Mouse (Mus musculus) kidney, postnatal 4 days (tissue): Measurements from ENCODE around the gene Asb18.

ENCODE experiments used
- DNase-seq, 2 experiments: peaks; one replicate each; pipeline ENCODE4 v3.0.0; 2021; ENCODE audit warnings: mixed read lengths in 2 of 2

The Asb18 gene

GRCm38 (mm10) chr1:89969714-89970110, 44.8 kb downstream of the Asb18 start:
- no peak for DNase-seq

GRCm38 (mm10) chr1:89969072-89969713, 45.3 kb downstream of the Asb18 start:
- peak; percentile 14 for DNase-seq

- peak; percentile 29 to 50 for DNase-seq
Observed at GRCm38 (mm10) chr1:89968111-89968851, 46.2 kb downstream of the Asb18 start.

GRCm38 (mm10) chr1:89967585-89967984, 46.9 kb downstream of the Asb18 start:
- DNase-seq: no peak

GRCm38 (mm10) chr1:89964426-89964825, 50.0 kb downstream of the Asb18 start:
- DNase-seq: no peak

GRCm38 (mm10) chr1:89963296-89963695, 51.2 kb downstream of the Asb18 start:
- DNase-seq: no peak

- peak; percentile 21 to 28 for DNase-seq
Observed at GRCm38 (mm10) chr1:89962092-89962491, 52.4 kb downstream of the Asb18 start.

GRCm38 (mm10) chr1:89959393-89959792, 55.1 kb downstream of the Asb18 start:
- no peak for DNase-seq

GRCm38 (mm10) chr1:89943202-89943601, 71.3 kb downstream of the Asb18 start:
- DNase-seq: peak; percentile 90

- DNase-seq: no peak
Observed at GRCm38 (mm10) chr1:89942395-89942976, 72.0 kb downstream of the Asb18 start.

GRCm38 (mm10) chr1:89941701-89942381, 72.6 kb downstream of the Asb18 start:
- DNase-seq: peak in 1 of 2 experiments; percentile 49

- no peak for DNase-seq
Observed at GRCm38 (mm10) chr1:89940961-89941524, 73.4 kb downstream of the Asb18 start.

GRCm38 (mm10) chr1:89939981-89940726, 74.3 kb downstream of the Asb18 start:
- DNase-seq: peak; percentile 92

- DNase-seq: no peak
Observed at GRCm38 (mm10) chr1:89939596-89939960, 74.9 kb downstream of the Asb18 start.

GRCm38 (mm10) chr1:89938884-89939595, 75.4 kb downstream of the Asb18 start:
- DNase-seq: peak in 1 of 2 experiments; percentile 23

- DNase-seq: peak in 1 of 2 experiments; percentile 10
Observed at GRCm38 (mm10) chr1:89935493-89936348, 78.7 kb downstream of the Asb18 start.

- DNase-seq: no peak
Observed at GRCm38 (mm10) chr1:89934316-89935260, 79.9 kb downstream of the Asb18 start.

GRCm38 (mm10) chr1:89933786-89934185, 80.7 kb downstream of the Asb18 start:
- peak in 1 of 2 experiments; percentile 42 for DNase-seq

GRCm38 (mm10) chr1:89933028-89933427, 81.4 kb downstream of the Asb18 start:
- peak in 1 of 2 experiments; percentile 22 for DNase-seq
